Mouse (Mus musculus): ENCODE data around the gene Emc6. TPM values are rescaled to one million over a fixed set of nuclear protein-coding genes. Genes with fewer than 3 reads are reported as not detected.
A peak's percentile ranks its signal among the peaks of the same experiment; 100 is the strongest.

Gene Emc6
- 10 to 100 TPM; 51.5 to 59.7 TPM for total RNA-seq (2021)

GRCm38 (mm10) chr11:73176608-73177508 lies at the start of gene Emc6, which contains the start of gene Tax1bp3:
Emc6 (minus strand) TSS chr11:73177037.
Tax1bp3 (plus strand) TSS chr11:73177083.
- DNase-seq = peak; percentile 94 to 95

- no peak for DNase-seq
These were observed 49.0 kb upstream of the Emc6 start for GRCm38 (mm10) chr11:73225856-73226255.

GRCm38 (mm10) chr11:73223966-73224365 lies 47.1 kb upstream of the Emc6 start:
- DNase-seq = no peak

GRCm38 (mm10) chr11:73222846-73223245 lies 46.0 kb upstream of the Emc6 start:
- DNase-seq = no peak

- no peak for DNase-seq
These were observed 43.8 kb upstream of the Emc6 start for GRCm38 (mm10) chr11:73220651-73221050.

GRCm38 (mm10) chr11:73219671-73220070 lies 42.8 kb upstream of the Emc6 start:
- DNase-seq = no peak

- no peak for DNase-seq
These were observed 37.1 kb upstream of the Emc6 start for GRCm38 (mm10) chr11:73213956-73214355.

GRCm38 (mm10) chr11:73207621-73208020 lies 30.8 kb upstream of the Emc6 start:
- no peak for DNase-seq

GRCm38 (mm10) chr11:73205194-73205593 lies 28.4 kb upstream of the Emc6 start:
- no peak for DNase-seq

GRCm38 (mm10) chr11:73203895-73204294 lies 27.1 kb upstream of the Emc6 start:
- no peak for DNase-seq

GRCm38 (mm10) chr11:73201597-73201996 lies 24.8 kb upstream of the Emc6 start:
- no peak for DNase-seq

- DNase-seq = no peak
These were observed 24.2 kb upstream of the Emc6 start for GRCm38 (mm10) chr11:73201021-73201420.

GRCm38 (mm10) chr11:73199879-73200278 lies 23.0 kb upstream of the Emc6 start:
- DNase-seq = no peak

GRCm38 (mm10) chr11:73199230-73199712 lies 22.4 kb upstream of the Emc6 start, which contains the start of gene Shpk:
Shpk (plus strand) TSS chr11:73199460.
- DNase-seq = peak; percentile 95 to 96

- DNase-seq = no peak
These were observed 21.9 kb upstream of the Emc6 start, which contains the start of gene Ctns for GRCm38 (mm10) chr11:73198603-73199229. Ctns (minus strand) TSS chr11:73199042.

GRCm38 (mm10) chr11:73198190-73198589 lies 21.4 kb upstream of the Emc6 start:
- no peak for DNase-seq

GRCm38 (mm10) chr11:73194444-73194843 lies 17.6 kb upstream of the Emc6 start:
- DNase-seq = no peak

- DNase-seq = no peak
These were observed 16.2 kb upstream of the Emc6 start for GRCm38 (mm10) chr11:73193047-73193446.

- no peak for DNase-seq
These were observed 10.4 kb upstream of the Emc6 start for GRCm38 (mm10) chr11:73187231-73187630.

- DNase-seq = no peak
These were observed 9.2 kb upstream of the Emc6 start for GRCm38 (mm10) chr11:73185872-73186615.

GRCm38 (mm10) chr11:73177895-73178294 lies 1.1 kb upstream of the Emc6 start:
- no peak for DNase-seq

- DNase-seq = no peak
These were observed 655 bp upstream of the Emc6 start for GRCm38 (mm10) chr11:73177509-73177875.

GRCm38 (mm10) chr11:73176186-73176585 lies 651 bp downstream of the Emc6 start:
- DNase-seq = no peak

Measured in layer of hippocampus, postnatal 36 days (tissue).